Comparison of ENCODE assay signal across 10 mouse cellular contexts in the genomic region with DNA sequence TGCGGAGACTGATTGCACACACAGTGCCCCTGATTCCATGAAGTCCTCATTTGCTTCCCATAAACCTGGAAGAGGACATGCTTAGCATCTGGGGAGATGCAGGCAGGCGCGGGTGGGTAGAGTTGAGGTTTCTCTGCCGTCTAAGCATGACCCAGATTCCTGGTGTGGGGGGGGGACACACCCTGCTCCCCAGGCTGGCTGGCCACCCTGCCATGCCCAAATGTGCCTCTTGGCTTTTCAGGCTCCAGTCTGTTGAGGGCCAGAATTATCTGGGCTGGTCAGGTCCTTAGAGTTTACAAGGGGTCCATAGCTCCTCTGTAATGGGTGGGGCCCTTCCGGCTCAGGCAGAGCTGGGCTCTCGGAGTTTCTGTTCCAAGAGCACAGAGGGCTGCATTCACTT. TPM values are rescaled to one million over a fixed set of nuclear protein-coding genes. Genes with fewer than 3 reads are reported as not detected.
A peak's percentile ranks its signal among the peaks of the same experiment; 100 is the strongest.
DNase-seq lines count a peak whose midpoint lies in the region; ATAC-seq lines count a peak whose summit lies in the region.
"Had no signal": no experiment of that assay in that cellular context is flagged by ENCODE, and none has a peak within 500 bp of the region (broad histone marks: within the 10 kb centered on the region; RNA-seq: fewer than 3 reads in every experiment).

No protein-coding gene starts in this region.

- H3K36me3 ChIP-seq in forebrain, embryonic 13.5 days (ENCODE audit: poor library complexity, severe bottlenecking): no peaks in the 10 kb centered on the region
- peaks cover 15% of the 10 kb centered on the region; the same call in 1 of the 2 replicates for H3K36me3 ChIP-seq in midbrain, embryonic 10.5 days
- H3K36me3 ChIP-seq: liver, embryonic 12.5 days had no signal

- H3K4me1 ChIP-seq in forebrain, embryonic 13.5 days: peaks cover 25% of the 10 kb centered on the region
- peaks cover 31% of the 10 kb centered on the region for H3K4me1 ChIP-seq in midbrain, embryonic 10.5 days

- H3K9ac ChIP-seq in forebrain, embryonic 13.5 days: peak overlapping the region; percentile 81; the same call in 1 of the 2 replicates
- H3K9ac ChIP-seq: liver, embryonic 12.5 days had no signal

- H3K4me3 ChIP-seq in forebrain, embryonic 13.5 days: peak overlapping the region; percentile 54
- peak overlapping the region; percentile 84; the same call in 1 of the 2 replicates for H3K4me3 ChIP-seq in midbrain, embryonic 10.5 days
- H3K4me3 ChIP-seq: liver, embryonic 12.5 days had no signal

- peak overlapping the region; percentile 87 for H3K4me2 ChIP-seq in forebrain, embryonic 13.5 days
- H3K4me2 ChIP-seq: liver, embryonic 12.5 days had no signal

- peaks cover 9% of the 10 kb centered on the region; the same call in 1 of the 2 replicates for H3K27me3 ChIP-seq in forebrain, embryonic 13.5 days
- H3K27me3 ChIP-seq in midbrain, embryonic 10.5 days (ENCODE audit: low read depth, poor library complexity, severe bottlenecking): peaks cover 46% of the 10 kb centered on the region

- 82% methylated on average over 6 of the region's 6 CpGs for WGBS in forebrain, embryonic 13.5 days
- 80% methylated on average over 6 of the region's 6 CpGs for WGBS in midbrain, embryonic 10.5 days

- DNase-seq in cerebellum, adult 11 months: peak; percentile 56
- peak; percentile 56 for DNase-seq in cerebellum, adult 8-10 months
- DNase-seq in midbrain, embryonic 10.5 days (ENCODE audit: low spot score): no peak
- DNase-seq in thymus, postnatal 14 days: no peak
- DNase-seq in gastrocnemius, postnatal 25 days: no peak
- DNase-seq in heart, adult 11 months: no peak
- no peak for DNase-seq in embryo, embryonic 10 days (ENCODE audit: low spot score)
- DNase-seq: adrenal gland, postnatal 14 days had no signal

- no peak for ATAC-seq in forebrain, embryonic 13.5 days
- ATAC-seq: liver, embryonic 12.5 days had no signal

- peaks cover 4% of the 10 kb centered on the region; the same call in 1 of the 2 replicates for H3K9me3 ChIP-seq in forebrain, embryonic 13.5 days (replicated peaks)
- H3K9me3 ChIP-seq in midbrain, embryonic 10.5 days (replicated peaks): peaks cover 5% of the 10 kb centered on the region

- H3K27ac ChIP-seq in forebrain, embryonic 13.5 days: peak overlapping the region; percentile 0; the same call in 1 of the 2 replicates
- H3K27ac ChIP-seq in midbrain, embryonic 10.5 days (replicated peaks): no peak overlapping the region
- H3K27ac ChIP-seq: liver, embryonic 12.5 days had no signal

RNA-seq across cellular contexts. Expression of a gene that starts 28.7 kb away (rescaled TPM):
- 9.7 and 9.8 TPM in 2 replicates for polyA plus RNA-seq in forebrain, embryonic 13.5 days (2015; fragmentation: Nextera tagmentation; extraction: Ambion mirVana)
- polyA plus RNA-seq in midbrain, embryonic 10.5 days (2016; fragmentation: Nextera tagmentation; extraction: Ambion mirVana): 6.9 and 9.2 TPM in 2 replicates
- 1 to 10 TPM; 3.8 to 3.9 TPM for total RNA-seq in gastrocnemius, postnatal 25 days (2021)

Comparison
In these comparisons a context has a peak if more than half of its experiments do, and no peak if none do; other contexts are left out.
1. DNase-seq: peak in cerebellum, adult 11 months (single experiment) and cerebellum, adult 8-10 months (single experiment); none in midbrain, embryonic 10.5 days (single experiment), thymus, postnatal 14 days (single experiment), gastrocnemius, postnatal 25 days (single experiment), heart, adult 11 months (single experiment) and embryo, embryonic 10 days (single experiment).